Mouse (Mus musculus) c-Kit-negative CD71-positive TER-119-positive erythroid progenitor cells, embryonic 14.5 days (primary cell): ENCODE results near the gene Pcid2.

Experiments
- DNase-seq: peaks from one replicate; pipeline ENCODE4 v3.0.0-alpha.2; 2013; ENCODE audit warnings: low read depth, low spot score

The Pcid2 gene

DNA sequence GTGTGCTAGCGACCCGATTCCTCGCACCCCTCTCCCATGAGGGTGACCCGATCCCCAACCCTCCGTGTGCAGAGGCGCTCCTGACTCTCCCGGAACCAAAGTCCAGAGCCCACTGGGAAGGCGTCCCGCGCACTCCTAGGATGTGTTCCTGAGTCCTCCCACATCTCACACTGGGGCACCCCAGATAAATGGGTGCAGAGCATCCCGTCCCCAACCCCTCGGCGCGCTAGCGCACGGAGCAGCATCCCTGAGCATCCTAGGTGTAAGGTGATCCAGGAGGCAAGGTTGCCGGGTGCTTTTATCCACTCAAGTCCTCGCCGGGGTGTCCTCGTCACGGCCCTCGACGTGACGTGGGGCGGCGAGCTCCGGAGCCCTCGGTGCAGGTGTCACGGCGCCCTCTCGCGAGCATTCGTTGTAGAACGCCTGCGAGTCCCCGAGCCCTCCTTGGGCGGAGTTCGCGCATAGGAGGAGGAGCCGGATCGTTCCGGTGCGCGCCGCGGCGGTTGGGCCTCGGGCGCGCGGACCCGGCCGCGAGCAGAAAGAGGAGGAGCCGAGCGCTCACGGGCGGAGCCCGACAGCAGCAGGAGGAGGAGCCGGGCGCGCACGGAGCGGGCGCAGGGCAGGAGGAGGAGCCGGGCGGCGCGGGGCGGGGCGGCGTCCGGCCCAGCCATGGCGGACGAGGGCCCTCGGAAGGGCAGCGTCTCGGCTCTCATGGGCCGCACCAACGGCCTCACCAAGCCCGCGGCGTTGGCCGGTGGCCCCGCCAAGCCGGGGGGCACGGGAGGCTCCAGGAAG is at the start of gene Pcid2, which contains the start of gene Cul4a:
Pcid2 (minus strand) TSS at position 373 of the 795 bp plus-strand sequence.
Cul4a (plus strand) TSS at position 535 of the 795 bp plus-strand sequence.
- DNase-seq = peak; percentile 95

DNA sequence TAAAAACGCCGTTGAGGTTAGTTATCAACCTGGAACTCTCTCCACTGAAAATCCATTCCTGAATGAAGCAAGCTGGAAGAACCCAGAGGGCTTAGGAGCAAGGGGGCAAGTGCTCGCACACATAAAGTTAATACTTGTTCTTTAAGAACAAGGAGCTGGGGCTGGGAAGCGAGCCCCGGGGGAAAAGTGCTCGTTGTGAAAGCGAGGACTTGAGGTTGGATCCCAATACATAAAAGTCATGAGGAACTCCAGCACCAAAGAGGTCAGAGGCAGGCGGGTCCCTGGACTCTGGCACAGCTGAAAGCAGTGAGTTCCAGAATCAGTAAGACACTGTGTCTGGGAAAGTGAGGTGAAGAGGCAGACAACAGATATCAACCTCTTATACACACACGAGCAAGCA is 48.8 kb upstream of the Pcid2 start:
- no peak for DNase-seq

DNA sequence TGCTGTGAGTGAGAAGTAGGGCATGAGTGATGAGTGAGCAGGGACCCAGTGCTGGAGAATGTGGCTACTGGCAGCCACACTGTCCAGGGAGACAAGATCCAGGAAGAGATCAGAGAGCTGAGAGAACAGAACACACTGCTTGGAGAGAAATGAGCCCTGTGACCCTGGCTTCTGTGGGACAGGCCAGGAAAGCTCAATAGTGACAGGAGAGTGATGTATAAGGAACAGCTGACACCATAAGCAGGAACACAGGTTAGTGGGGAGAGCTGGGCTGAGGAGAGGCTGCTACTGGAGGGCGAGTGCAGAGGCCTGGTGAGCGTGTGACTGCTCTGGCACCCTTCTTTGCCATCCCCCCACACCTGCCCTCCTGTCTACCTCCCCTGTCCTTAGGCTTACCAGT is 45.7 kb upstream of the Pcid2 start:
- DNase-seq = no peak

DNA sequence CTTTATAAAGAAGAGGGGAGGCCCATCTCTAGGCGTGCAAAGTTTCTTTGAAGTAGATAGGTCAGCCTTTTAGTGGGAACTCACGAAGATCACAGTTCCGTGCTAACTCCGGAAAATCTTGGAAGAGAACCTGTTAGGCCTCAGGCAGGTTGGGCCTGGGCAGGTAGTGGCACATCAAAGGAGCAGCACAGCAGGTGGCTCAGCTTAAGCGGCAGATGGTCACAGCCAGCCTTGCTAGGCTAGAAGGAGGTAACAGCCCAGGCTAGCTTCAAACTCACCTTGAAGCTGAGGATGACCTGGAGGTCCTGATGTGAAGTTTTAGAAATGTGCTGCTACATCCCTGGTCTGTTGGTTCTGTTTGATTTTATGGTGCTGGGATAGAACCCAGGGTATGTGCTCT is 44.6 kb upstream of the Pcid2 start:
- no peak for DNase-seq

DNA sequence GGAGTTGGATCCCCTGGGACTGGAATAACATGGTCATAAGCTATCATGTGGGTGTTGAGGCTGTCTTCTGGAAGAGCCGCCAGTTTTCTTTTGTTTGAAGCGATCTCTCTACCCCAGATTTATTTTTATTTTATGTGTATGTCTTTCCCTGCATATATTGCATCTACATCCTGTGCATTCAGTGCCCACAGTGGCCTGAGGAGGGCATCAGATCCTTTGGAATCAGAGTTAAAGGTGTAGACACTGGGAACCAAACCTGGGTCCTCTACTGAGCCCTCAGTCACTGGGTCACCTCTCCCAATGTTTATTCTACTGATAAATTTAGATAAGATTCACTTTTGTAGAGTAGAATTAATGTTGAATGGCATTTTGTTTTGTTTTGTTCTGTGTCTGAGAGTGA is 44.0 kb upstream of the Pcid2 start:
- no peak for DNase-seq

DNA sequence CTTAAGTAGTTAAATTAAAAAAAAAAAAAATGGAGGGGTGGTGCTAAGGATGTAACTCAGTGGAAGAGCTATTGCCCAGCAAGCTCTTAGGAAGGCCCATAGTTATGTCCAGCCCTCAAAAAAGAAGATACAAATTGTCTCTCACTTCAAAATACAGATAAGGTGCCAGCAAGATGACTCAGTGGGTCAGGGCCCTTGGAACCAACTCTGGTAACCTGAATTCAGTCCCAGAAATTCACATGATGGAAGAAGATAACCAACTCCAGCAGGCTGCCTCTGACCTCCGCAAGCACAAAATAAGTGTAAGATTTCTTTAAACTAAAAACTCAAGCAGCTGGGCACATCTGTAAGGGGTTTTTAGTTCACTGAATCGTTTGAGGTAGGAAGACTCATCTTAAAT is 43.2 kb upstream of the Pcid2 start:
- DNase-seq = no peak

DNA sequence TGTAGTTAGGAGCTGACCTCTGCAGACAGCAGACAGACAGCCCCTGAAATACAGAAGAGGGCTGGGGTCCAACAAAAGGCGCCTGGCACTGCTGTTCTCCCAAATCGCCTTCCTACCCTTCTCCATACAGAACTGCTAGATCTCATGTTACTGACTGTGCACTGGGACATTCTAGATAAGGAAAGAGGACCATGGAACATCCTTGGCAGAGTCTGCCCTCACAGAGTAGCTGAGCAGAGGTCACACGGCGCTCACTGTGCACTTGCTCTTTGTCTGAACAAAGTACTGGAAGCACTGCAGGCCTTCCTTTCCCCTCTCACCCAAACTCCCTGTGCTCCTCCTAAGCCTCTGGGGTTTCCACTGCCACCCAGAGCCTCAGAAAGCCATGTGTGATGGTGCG is 36.4 kb upstream of the Pcid2 start:
- no peak for DNase-seq

DNA sequence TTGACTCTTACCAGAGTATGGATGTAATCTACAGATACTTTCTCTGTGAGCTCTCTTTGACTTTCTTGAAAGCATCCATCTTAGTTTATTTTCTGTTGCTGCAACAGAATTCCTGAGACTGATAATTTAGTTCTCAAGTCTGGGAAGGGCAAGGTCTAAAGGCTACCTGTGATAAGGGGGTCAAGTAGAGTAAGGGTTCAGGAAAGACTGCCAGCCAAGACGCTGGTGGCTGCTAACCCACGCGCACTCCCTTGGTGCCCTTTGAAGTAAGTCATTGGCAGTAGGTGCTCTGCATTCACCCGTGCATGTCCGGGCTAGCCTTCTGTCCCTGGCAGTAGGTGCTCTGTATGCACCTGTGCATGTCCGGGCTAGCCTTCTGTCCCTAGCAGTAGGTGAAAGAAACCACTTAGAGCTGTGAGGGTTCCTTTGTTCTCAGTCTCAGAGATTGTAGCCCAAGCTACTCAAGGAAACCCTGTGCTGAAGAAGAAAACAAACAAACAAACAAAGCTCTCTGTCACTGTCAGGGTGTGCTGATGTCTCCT is 34.5 kb upstream of the Pcid2 start:
- no peak for DNase-seq

DNA sequence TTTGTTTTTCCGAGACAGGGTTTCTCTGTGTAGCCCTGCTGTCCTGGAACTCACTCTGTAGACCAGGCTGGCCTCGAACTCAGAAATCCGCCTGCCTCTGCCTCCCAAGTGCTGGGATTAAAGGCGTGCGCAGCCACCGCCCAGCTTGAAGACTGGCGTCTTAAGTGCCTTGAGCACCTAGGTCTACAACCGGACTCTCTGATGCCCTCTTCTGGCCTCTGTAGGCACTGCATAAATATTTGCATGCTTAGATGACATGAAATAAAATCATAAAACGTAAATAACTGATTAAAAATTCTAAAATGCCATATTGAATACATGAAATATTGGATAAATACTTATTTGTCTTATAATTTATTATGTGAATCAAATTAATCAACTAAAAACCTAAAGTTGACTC is 27.0 kb upstream of the Pcid2 start:
- peak; percentile 65 for DNase-seq

DNA sequence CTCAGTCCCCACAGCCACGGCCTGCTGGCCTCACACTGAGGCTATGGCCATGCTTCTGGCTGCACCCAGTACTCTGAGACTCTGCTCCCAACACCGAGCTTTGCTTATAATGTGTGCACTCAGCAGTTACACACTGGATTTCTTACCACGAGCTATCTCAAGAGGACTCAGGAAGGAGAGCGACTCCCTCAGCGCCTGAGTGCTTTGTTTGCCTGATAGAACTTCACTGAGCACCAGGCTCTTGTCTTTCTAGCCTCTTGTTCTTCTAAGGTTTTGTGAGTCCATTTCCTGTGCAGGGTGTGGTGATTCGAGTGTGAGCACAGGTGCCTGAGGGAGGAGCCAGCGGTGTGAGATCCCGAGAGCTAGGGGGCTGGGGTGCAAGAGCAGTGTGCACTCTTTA is 19.6 kb upstream of the Pcid2 start:
- no peak for DNase-seq

DNA sequence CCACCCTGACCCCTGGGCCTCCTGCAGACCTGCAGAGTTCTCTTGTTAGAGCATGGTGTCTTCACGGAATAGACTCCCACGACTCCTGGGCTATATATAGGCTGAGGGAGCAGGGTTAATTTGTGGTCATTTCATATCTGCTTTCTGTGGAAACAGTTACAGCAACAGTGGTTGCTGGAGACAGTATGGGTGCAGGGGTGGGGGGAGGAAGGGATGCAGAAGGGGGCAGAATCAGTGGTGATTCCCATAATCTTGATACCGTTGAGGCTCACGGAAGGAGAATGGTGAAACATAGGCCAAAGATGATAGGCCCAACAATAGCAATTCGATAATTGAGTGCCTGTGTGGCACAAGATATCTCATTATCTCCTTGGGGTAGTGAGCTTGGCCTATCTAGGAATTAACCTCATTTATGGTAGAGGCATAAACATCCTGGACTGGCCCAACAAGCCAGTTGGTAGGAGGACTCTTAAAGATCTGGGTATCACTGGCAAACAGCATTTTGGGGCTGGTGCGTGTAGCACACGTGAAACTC is 17.7 kb upstream of the Pcid2 start:
- no peak for DNase-seq

DNA sequence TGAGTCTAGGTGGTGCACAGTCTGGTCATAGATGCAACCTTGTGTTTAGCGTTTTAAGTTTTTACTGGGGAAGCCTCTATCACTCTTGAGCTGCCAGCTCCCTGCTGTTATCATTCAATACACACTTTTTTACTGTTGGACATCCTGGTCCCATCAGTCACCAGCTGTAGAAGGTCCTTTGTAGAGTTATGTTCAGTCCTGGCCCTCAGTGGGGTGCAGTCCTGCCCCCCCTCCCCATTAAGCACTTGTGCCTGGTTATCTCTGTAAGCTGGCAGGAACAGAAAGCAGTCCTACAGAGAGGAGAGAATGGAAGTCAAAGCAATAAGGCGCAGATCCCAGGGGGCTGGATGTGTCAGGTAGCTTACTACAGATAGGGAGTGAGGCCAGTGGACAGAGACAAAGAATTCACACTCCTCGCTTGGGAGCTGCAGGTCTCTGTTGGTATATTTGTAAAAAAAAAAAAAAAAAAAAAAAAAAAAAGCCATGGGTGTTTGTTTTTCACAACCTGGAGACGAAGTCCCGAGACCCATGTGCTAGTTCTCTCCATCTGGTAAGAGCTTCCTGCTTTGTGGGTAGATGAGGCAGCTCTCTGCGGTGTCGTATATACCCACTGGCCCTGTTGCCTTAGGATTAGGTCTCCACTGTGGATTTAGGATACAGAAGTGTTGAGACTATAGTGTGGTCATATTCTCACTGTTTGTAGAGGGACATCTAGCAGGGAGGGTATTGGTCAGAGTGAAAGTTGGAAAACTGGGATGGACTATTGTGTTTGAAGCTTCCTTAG is 15.8 kb upstream of the Pcid2 start:
- no peak for DNase-seq

DNA sequence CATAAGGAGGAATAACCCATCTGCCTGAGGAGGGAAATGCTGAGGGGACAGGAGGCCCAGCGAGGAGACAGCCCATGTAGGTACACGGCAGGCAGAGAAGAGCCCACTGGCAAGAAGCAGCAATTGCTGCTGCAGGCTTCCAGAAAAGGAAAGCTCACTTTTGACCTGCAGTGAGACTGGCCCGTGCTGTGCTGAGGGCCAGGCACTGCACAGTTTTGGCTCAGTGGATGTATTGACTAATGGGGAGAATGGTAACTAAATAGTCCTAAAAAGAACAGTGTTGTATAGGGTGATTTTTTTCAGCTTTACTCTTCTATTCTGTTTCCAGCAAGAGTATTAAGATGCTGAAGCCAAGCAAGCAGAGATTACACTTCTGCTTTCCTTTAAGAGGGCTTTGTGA is 13.3 kb upstream of the Pcid2 start:
- no peak for DNase-seq

DNA sequence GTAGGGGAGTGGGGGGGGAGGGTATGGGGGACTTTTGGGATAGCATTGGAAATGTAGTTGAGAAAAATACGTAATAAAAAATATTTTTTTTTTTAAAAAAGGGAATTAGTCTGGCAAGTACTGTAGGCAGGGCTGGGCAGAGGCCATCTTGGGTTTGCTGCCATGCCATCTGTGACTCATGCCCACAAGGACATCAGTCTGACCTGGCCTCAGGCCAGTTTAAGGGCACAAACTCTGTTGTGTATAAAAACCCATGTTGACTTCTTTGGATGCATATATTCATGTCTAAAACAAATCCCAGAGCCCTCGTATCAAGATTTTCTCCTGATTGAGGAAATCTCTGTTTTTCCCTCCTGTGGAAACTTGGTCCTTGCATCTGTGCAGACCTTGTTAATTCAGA is 11.8 kb upstream of the Pcid2 start:
- no peak for DNase-seq

DNA sequence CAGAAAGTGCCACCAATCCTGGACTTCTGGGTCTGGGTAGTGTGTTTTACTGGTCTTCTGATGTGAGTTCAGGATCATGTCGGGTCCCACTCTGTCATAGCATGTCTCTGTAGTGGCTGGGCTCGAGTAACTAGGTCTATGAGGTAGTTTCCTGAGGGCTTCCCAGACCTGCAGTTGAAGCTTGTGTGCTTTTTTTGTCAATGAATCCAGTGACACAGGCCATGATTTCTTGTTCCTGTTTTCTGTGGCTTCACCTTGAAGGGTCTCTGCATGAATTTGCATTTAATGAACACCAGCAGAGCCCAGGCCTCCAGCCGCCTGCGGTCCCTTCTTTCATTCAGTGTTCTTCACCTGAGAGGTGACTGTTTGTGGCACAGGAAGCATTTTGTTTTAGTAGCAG is 8.0 kb upstream of the Pcid2 start:
- no peak for DNase-seq

DNA sequence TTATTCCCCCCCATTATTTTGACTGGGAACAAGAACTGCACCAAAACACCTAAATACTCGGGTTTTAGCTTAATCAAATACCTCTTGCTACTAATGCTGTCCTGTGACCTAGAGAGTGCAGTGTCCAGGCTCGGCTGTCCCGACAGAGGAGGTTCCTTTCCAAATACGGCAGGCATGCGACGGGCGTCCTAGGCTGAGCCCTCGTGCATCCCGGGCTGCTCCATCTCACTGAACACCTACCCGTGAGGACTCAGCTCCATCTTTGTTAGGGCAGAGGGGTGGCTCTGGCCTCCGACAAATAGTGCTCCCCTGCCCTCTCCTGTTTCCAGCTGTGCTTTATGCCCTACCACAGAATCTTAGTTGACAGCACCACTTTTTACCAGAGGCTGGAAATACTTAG is 6.7 kb upstream of the Pcid2 start:
- DNase-seq = no peak

DNA sequence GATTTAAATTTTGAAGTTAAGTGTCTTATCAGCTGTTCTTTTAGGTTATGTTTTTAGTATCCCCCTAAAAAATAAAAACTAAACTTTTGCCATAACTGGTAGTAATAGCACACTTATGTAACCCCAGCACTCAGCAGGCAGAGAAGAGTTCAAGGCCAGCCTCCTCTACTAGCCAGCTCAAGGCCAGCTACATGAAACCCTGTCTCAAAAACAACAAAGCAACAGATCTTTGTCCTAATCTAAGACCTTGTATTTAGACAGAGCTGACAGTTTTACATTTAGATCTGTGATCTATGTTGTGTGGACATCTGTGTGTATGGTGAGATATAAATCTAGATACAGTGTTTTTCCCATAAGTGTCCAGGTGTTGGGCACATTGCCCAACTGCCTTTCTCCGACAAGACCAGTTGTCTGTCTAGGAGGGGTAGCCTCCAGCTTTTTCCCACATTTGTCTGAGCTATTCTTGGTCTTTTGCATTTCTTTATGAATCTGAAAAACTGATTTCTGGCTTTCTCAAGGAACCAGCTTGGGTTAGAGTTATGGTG is 4.2 kb upstream of the Pcid2 start:
- DNase-seq = no peak

DNA sequence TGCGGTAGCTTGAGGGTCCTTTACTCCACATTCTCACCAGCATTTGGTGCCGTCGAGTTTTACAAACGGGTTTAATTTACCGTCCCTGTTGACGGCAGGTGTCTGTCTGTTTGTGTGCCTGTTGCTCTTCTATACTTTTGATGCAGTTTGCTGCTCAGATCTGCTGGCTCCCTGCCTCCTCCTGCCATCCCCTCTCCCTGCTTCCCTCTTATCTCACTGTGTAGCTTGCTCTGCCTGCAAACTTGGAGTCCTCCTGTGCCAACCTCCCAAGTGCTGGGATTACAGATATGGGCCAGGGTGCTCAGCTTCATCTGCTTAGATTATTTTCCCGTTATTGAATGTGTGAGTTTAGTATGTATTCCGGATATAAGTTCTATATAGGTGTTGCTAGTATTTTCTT is 3.7 kb upstream of the Pcid2 start:
- DNase-seq = peak; percentile 54

DNA sequence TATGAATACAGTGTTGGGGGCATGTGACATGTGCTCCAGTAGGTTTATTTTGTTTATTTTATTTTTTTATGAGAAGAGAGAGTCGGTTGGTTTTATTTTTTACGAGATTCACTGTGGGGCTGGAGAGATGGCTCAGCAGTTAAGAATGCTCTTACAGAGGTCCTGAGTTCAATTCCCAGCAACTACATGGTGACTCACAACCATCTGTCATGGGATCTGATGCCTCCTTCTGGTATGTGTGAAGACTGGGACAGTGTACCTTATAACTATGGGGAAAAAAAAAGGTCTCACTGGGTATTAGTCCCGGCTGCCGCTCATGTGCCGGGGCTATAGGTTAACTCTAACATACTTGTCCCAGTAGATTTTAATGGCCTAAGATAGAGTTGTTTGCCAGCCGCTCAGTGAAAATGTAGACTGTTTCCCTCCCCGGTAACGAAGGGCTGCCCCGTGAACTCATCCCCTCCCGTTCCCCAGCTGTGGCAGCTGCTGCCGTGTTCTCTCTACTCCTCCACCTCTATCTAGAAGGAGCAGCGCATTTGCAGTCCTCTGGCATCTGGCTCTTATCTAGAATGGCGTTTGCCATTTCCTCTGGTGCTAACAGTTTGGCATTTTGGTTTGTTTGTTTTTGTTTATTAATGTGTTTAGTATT is 2.9 kb upstream of the Pcid2 start:
- peak; percentile 60 for DNase-seq

DNA sequence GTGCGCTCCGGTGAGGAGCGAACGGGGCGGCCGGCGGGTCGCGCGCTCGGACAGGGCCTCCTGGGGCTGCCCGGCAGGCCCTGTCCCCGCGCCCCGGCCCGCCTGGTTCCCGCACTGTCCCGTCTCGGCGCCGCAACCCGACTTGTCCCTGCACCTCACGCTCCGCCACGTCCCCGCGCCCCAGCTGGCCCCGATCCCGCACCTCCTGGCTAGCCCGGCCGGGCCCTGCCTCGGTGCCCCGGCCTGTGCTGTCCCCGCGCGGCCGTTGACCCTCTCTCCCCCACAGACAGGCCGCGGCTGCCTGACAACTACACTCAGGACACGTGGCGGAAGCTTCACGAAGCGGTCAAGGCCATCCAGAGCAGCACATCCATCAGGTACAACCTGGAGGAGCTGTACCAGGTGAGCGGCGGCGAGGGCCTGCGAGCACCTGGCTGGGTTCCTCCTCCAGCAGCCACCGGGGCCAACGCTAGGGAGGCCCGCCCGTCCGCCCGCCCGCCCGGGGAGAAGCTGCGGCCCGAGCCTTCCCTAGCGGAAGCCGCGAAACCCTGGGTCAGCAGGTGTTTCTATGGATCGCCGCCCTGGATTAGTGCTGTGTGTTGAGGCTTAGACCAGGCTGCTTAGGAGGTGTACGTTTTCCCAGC is 771 bp upstream of the Pcid2 start:
- peak; percentile 47 for DNase-seq

DNA sequence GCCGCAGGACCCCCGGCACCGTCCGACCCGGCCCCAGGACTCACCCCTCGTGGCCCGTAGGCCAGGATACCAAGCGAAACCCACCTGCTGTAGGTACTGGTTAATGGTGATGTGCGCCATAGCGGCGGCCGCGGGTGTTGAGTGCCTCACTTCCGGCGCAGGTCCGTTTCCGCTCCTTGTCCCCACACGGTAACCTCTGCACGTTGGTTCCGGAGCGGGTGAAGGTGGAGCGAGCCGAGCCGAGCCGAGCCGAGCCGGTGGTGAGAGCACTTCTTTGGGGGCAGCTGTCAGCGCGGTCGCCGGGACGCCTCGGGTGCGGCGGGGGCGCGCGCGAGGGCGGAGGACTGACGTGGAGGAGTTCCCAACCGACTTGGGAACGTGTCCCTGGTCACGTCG is 570 bp downstream of the Pcid2 start:
- peak; percentile 77 for DNase-seq
